Mouse (Mus musculus) layer of hippocampus, postnatal 36 days (tissue): ENCODE measurements around the gene Baiap2. TPM values are rescaled to one million over a fixed set of nuclear protein-coding genes. Genes with fewer than 3 reads are reported as not detected.
A peak's percentile ranks its signal among the peaks of the same experiment; 100 is the strongest.

Experiments used
- DNase-seq, 2 experiments: peaks; one replicate each; pipeline ENCODE4 v3.0.0; 2022
- total RNA-seq, 2 experiments: library from RNA; stranded (reverse); gene quantifications; 2 replicates each; pipeline ENCODE4 v1.2.3; 2021

Baiap2 gene
- total RNA-seq, 2 experiments from 2014 or later, result 246 to 257 TPM

GRCm38 (mm10) chr11:119979596-119980385 is 37.2 kb downstream of the Baiap2 start:
- DNase-seq, result no peak

GRCm38 (mm10) chr11:119981769-119982168 is 39.2 kb downstream of the Baiap2 start:
- DNase-seq, result no peak

- DNase-seq, result no peak
These were observed 39.7 kb downstream of the Baiap2 start for GRCm38 (mm10) chr11:119982236-119982635.

GRCm38 (mm10) chr11:119983151-119983550 is 40.6 kb downstream of the Baiap2 start:
- no peak for DNase-seq

GRCm38 (mm10) chr11:119986751-119987425 is 44.3 kb downstream of the Baiap2 start:
- no peak for DNase-seq

- DNase-seq, result no peak
These were observed 45.3 kb downstream of the Baiap2 start for GRCm38 (mm10) chr11:119987876-119988275.

GRCm38 (mm10) chr11:119988391-119988790 is 45.8 kb downstream of the Baiap2 start:
- no peak for DNase-seq

- DNase-seq, result no peak
These were observed 46.6 kb downstream of the Baiap2 start for GRCm38 (mm10) chr11:119989115-119989564.

- DNase-seq, result no peak
These were observed 48.2 kb downstream of the Baiap2 start for GRCm38 (mm10) chr11:119990658-119991337.

GRCm38 (mm10) chr11:119991338-119991678 is 48.7 kb downstream of the Baiap2 start:
- peak; percentile 92 to 95 for DNase-seq

- DNase-seq, result no peak
These were observed 54.8 kb downstream of the Baiap2 start for GRCm38 (mm10) chr11:119997351-119997750.

GRCm38 (mm10) chr11:120002041-120002440 is 59.5 kb downstream of the Baiap2 start:
- no peak for DNase-seq

GRCm38 (mm10) chr11:120002634-120003220 is 60.2 kb downstream of the Baiap2 start:
- DNase-seq, result no peak

- DNase-seq, result no peak
These were observed 63.1 kb downstream of the Baiap2 start for GRCm38 (mm10) chr11:120005434-120006317.

GRCm38 (mm10) chr11:120007496-120008080 is 65.0 kb downstream of the Baiap2 start:
- no peak for DNase-seq

- DNase-seq, result no peak
These were observed 65.9 kb downstream of the Baiap2 start for GRCm38 (mm10) chr11:120008501-120008900.

- DNase-seq, result no peak
These were observed 66.4 kb downstream of the Baiap2 start for GRCm38 (mm10) chr11:120008956-120009355.

- no peak for DNase-seq
These were observed 67.4 kb downstream of the Baiap2 start for GRCm38 (mm10) chr11:120009937-120010336.

GRCm38 (mm10) chr11:120011114-120011760 is 68.7 kb downstream of the Baiap2 start:
- no peak for DNase-seq

GRCm38 (mm10) chr11:120011761-120012560 is 69.4 kb downstream of the Baiap2 start:
- DNase-seq, result peak in 1 of 2 experiments; percentile 63
